Mouse (Mus musculus) ES-Bruce4 (cell line): ENCODE results near the gene Jund. TPM values are rescaled to one million over a fixed set of nuclear protein-coding genes. Genes with fewer than 3 reads are reported as not detected.

Source experiments
- H3K27ac ChIP-seq: 2 replicates; pipeline ENCODE4 v1.5.1; 2012; ENCODE audit warnings: low read length, inconsistent platforms; ENCODE audit not compliant: insufficient read depth
- H3K27me3 ChIP-seq: 2 replicates; pipeline ENCODE4 v1.6.1; 2012; ENCODE audit warnings: mild to moderate bottlenecking, low read length, inconsistent platforms; ENCODE audit not compliant: control insufficient read depth, poor library complexity, insufficient read depth, severe bottlenecking
- H3K36me3 ChIP-seq: 2 replicates; pipeline ENCODE4 v1.6.1; 2012; ENCODE audit warnings: inconsistent platforms, mild to moderate bottlenecking, low read length, moderate library complexity; ENCODE audit not compliant: control insufficient read depth, poor library complexity, insufficient read depth, severe bottlenecking
- H3K4me1 ChIP-seq: one replicate; pipeline ENCODE4 v1.8.1; 2011; ENCODE audit warnings: low read length; ENCODE audit not compliant: control insufficient read depth, insufficient read depth
- H3K4me3 ChIP-seq: 2 replicates; pipeline ENCODE4 v1.5.1; 2011; ENCODE audit warnings: low read depth, mild to moderate bottlenecking, low read length
- H3K9ac ChIP-seq: 2 replicates; pipeline ENCODE4 v1.6.1; 2012; ENCODE audit warnings: low read depth, mild to moderate bottlenecking, inconsistent platforms; ENCODE audit not compliant: poor library complexity, severe bottlenecking
- H3K9me3 ChIP-seq: replicated peaks from 2 replicates; pipeline ENCODE4 v1.6.1; 2012; ENCODE audit warnings: mild to moderate bottlenecking, low read length, inconsistent platforms; ENCODE audit not compliant: control insufficient read depth, poor library complexity, insufficient read depth, severe bottlenecking
- CTCF ChIP-seq: IDR thresholded peaks from one replicate; pipeline ENCODE4 v1.8.1; 2011; ENCODE audit warnings: low read depth, low read length
- EP300 ChIP-seq: IDR thresholded peaks from 2 replicates; pipeline ENCODE4 v1.6.1; 2011; ENCODE audit warnings: low read depth, low read length; ENCODE audit not compliant: insufficient read depth
- POLR2A ChIP-seq: IDR thresholded peaks from one replicate; pipeline ENCODE4 v1.8.1; 2011; ENCODE audit warnings: low read length; ENCODE audit not compliant: insufficient read depth
- polyA plus RNA-seq: library from polyadenylated mRNA; stranded (reverse); fragments of >200 nt; gene quantifications from 2 replicates; pipeline ENCODE4 v1.2.4, GENCODE M21; 2011; ENCODE audit warnings: low read depth; ENCODE audit not compliant: missing spikeins, insufficient read depth, insufficient read length

Jund gene
- polyA plus RNA-seq, 1 experiment = 56.6 TPM

GRCm38 (mm10) chr8:70748246-70749096 is 49.7 kb downstream of the Jund start:
- TF ChIP-seq CTCF (no peak), EP300 (no peak), POLR2A (no peak)
- Histone ChIP-seq H3K27ac (no peak overlapping the region), H3K4me1 (no peaks in the 10 kb centered on the region), H3K9ac (no peak overlapping the region), H3K9me3 (no peaks in the 10 kb centered on the region), H3K4me3 (peak overlapping the region; percentile 1; the same call in 1 of the 2 replicates), H3K36me3 (no peaks in the 10 kb centered on the region), H3K27me3 (no peaks in the 10 kb centered on the region)

DNA sequence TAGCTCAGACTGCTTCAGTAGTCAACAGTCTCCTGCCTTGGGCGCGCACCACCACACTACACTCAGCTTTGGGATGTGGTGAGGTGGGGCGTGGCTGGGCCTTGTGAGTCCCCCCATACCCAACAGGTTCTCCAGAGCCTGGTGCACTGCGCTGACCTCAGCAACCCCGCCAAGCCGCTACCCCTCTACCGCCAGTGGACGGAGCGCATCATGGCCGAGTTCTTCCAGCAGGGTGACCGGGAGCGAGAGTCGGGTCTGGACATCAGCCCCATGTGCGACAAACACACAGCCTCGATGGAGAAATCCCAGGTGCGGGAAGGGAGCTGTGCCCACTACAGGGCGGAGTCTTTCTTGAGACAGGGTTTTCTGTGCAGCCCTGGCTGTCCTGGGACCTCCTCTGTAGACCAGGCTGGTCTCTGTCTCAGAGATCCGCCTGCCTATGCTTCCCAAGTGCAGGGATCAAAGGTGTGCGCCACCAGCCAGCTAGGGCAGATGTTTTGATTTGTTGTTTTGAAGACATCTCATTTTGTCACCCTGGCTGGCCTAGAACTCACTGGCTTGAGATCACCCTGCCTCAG is 50.4 kb downstream of the Jund start:
- H3K36me3 ChIP-seq = no peaks in the 10 kb centered on the region
- H3K4me1 ChIP-seq = no peaks in the 10 kb centered on the region
- no peak overlapping the region for H3K9ac ChIP-seq
- H3K9me3 ChIP-seq = no peaks in the 10 kb centered on the region
- H3K27me3 ChIP-seq = no peaks in the 10 kb centered on the region
- TF ChIP-seq POLR2A = no peak
- TF ChIP-seq EP300 = no peak
- TF ChIP-seq CTCF = no peak
- H3K27ac ChIP-seq = no peak overlapping the region
- H3K4me3 ChIP-seq = peak overlapping the region; percentile 1

Other genes with a start within 250 kb of the Jund start
- gene Klhl26, start 222.0 kb upstream of the Jund start, polyA plus RNA-seq = 27.4 and 33.7 TPM in 2 replicates
- 3.3 and 4.2 TPM in 2 replicates for gene Tmem59l, start 211.6 kb upstream of the Jund start, polyA plus RNA-seq
- gene Crlf1, start 205.8 kb upstream of the Jund start, polyA plus RNA-seq = 6.1 and 7.5 TPM in 2 replicates
- 40.0 and 43.7 TPM in 2 replicates for gene Rex1bd, start 192.2 kb upstream of the Jund start, polyA plus RNA-seq
- gene Uba52, start 188.1 kb upstream of the Jund start, polyA plus RNA-seq = 1,157 and 1,272 TPM in 2 replicates
- 80.5 and 87.3 TPM in 2 replicates for gene Fkbp8, start 171.2 kb upstream of the Jund start, polyA plus RNA-seq
- gene Kxd1, start 171.0 kb upstream of the Jund start, polyA plus RNA-seq = 57.4 and 63.5 TPM in 2 replicates
- gene Ell, start 159.5 kb upstream of the Jund start, polyA plus RNA-seq = 12.4 and 13.2 TPM in 2 replicates
- 61.5 and 72.3 TPM in 2 replicates for gene Isyna1, start 104.6 kb upstream of the Jund start, polyA plus RNA-seq
- 49.9 and 50.2 TPM in 2 replicates for gene Ssbp4, start 90.1 kb upstream of the Jund start, polyA plus RNA-seq
- gene Lrrc25, start 82.8 kb upstream of the Jund start, polyA plus RNA-seq = not detected in 2 replicates
- 1.9 and 2.1 TPM in 2 replicates for gene Gdf15, start 66.5 kb upstream of the Jund start, polyA plus RNA-seq
- gene Pgpep1, start 38.6 kb upstream of the Jund start, polyA plus RNA-seq = 30.2 and 44.4 TPM in 2 replicates
- 211 TPM in 2 replicates for gene Lsm4, start 25.7 kb upstream of the Jund start, polyA plus RNA-seq
- not detected in 2 replicates for gene Iqcn, start 4.5 kb downstream of the Jund start, polyA plus RNA-seq
- gene Gm3336, start 19.6 kb downstream of the Jund start, polyA plus RNA-seq = 0.99 and 2.5 TPM in 2 replicates
- 1.9 and 2.3 TPM in 2 replicates for gene Pde4c, start 24.8 kb downstream of the Jund start, polyA plus RNA-seq
- 6.2 and 6.3 TPM in 2 replicates for gene Rab3a, start 55.7 kb downstream of the Jund start, polyA plus RNA-seq
- gene Mpv17l2, start 62.0 kb downstream of the Jund start, polyA plus RNA-seq = 17.7 and 19.1 TPM in 2 replicates
- 20.1 and 25.1 TPM in 2 replicates for gene Pik3r2, start 77.8 kb downstream of the Jund start, polyA plus RNA-seq
- gene Mast3, start 106.1 kb downstream of the Jund start, polyA plus RNA-seq = 9.1 and 10.9 TPM in 2 replicates
- gene Il12rb1, start 109.5 kb downstream of the Jund start, polyA plus RNA-seq = 1.1 and 2.0 TPM in 2 replicates
- 11.1 and 12.1 TPM in 2 replicates for gene Arrdc2, start 140.8 kb downstream of the Jund start, polyA plus RNA-seq
- gene Kcnn1, start 164.3 kb downstream of the Jund start, polyA plus RNA-seq = 3.2 and 3.5 TPM in 2 replicates
- gene Ccdc124, start 175.0 kb downstream of the Jund start, polyA plus RNA-seq = 62.8 and 67.2 TPM in 2 replicates
- gene Slc5a5, start 193.8 kb downstream of the Jund start, polyA plus RNA-seq = 13.3 TPM in 2 replicates
- gene Rpl18a, start 198.5 kb downstream of the Jund start, polyA plus RNA-seq = 2,473 and 2,707 TPM in 2 replicates
- 32.8 and 37.3 TPM in 2 replicates for gene Map1s, start 207.0 kb downstream of the Jund start, polyA plus RNA-seq